Mouse (Mus musculus) kidney, postnatal 10 days (tissue): ENCODE results near the gene Fam183b.
"Not testable (repeated sequence)": the region's sequence is repeated elsewhere in the genome, so short reads cannot be mapped to it uniquely, and the experiment has no call there.

Source experiments
- DNase-seq: peaks from one replicate; pipeline ENCODE4 v3.0.0; 2021; ENCODE audit warnings: mixed read lengths

The Fam183b gene

GRCm38 (mm10) chr11:58801558-58802228 is at the start of gene Fam183b:
Gene Fam183b (minus strand): TSS chr11:58801960.
- no peak for DNase-seq

- DNase-seq: no peak
These were observed 48.0 kb upstream of the Fam183b start for GRCm38 (mm10) chr11:58849731-58850130.

GRCm38 (mm10) chr11:58847636-58848035 is 45.9 kb upstream of the Fam183b start:
- DNase-seq: no peak

GRCm38 (mm10) chr11:58846919-58847461 is 45.2 kb upstream of the Fam183b start, which contains the start of gene Gm12258:
Gene Gm12258 (plus strand): TSS chr11:58847158.
- DNase-seq: peak; percentile 87

- not testable (repeated sequence) for DNase-seq
These were observed 37.2 kb upstream of the Fam183b start, which contains the start of gene Olfr311 for GRCm38 (mm10) chr11:58838951-58839350. Gene Olfr311 (plus strand): TSS chr11:58839251.

- not testable (repeated sequence) for DNase-seq
These were observed 30.8 kb upstream of the Fam183b start for GRCm38 (mm10) chr11:58832541-58832940.

GRCm38 (mm10) chr11:58829764-58830163 is 28.0 kb upstream of the Fam183b start:
- no peak for DNase-seq

GRCm38 (mm10) chr11:58828937-58829336 is 27.2 kb upstream of the Fam183b start, which contains the start of gene Olfr312:
Gene Olfr312 (plus strand): TSS chr11:58829237.
- not testable (repeated sequence) for DNase-seq

- DNase-seq: no peak
These were observed 13.9 kb upstream of the Fam183b start for GRCm38 (mm10) chr11:58815676-58816075.

- DNase-seq: not testable (repeated sequence)
These were observed 12.9 kb upstream of the Fam183b start, which contains the start of gene Olfr313 for GRCm38 (mm10) chr11:58814700-58815099. Gene Olfr313 (plus strand): TSS chr11:58815000.

- DNase-seq: no peak
These were observed 10.2 kb upstream of the Fam183b start for GRCm38 (mm10) chr11:58812001-58812400.

GRCm38 (mm10) chr11:58804393-58804792 is 2.6 kb upstream of the Fam183b start:
- no peak for DNase-seq

- DNase-seq: no peak
These were observed 2.1 kb upstream of the Fam183b start for GRCm38 (mm10) chr11:58803871-58804270.

- no peak for DNase-seq
These were observed 2.0 kb downstream of the Fam183b start for GRCm38 (mm10) chr11:58799747-58800146.

- peak; percentile 10 for DNase-seq
These were observed 4.9 kb downstream of the Fam183b start for GRCm38 (mm10) chr11:58796850-58797249.

GRCm38 (mm10) chr11:58795856-58796255 is 5.9 kb downstream of the Fam183b start:
- DNase-seq: no peak

GRCm38 (mm10) chr11:58790646-58791045 is 11.1 kb downstream of the Fam183b start:
- no peak for DNase-seq

- no peak for DNase-seq
These were observed 11.7 kb downstream of the Fam183b start for GRCm38 (mm10) chr11:58790053-58790452.

GRCm38 (mm10) chr11:58789532-58789931 is 12.2 kb downstream of the Fam183b start:
- no peak for DNase-seq

- no peak for DNase-seq
These were observed 13.4 kb downstream of the Fam183b start for GRCm38 (mm10) chr11:58788346-58788745.

- no peak for DNase-seq
These were observed 14.1 kb downstream of the Fam183b start for GRCm38 (mm10) chr11:58787651-58788050.

- no peak for DNase-seq
These were observed 17.6 kb downstream of the Fam183b start for GRCm38 (mm10) chr11:58784182-58784581.

- DNase-seq: no peak
These were observed 19.2 kb downstream of the Fam183b start, which contains the start of gene Olfr314 for GRCm38 (mm10) chr11:58782480-58783089. Gene Olfr314 (plus strand): TSS chr11:58782952.

GRCm38 (mm10) chr11:58772888-58773287 is 28.9 kb downstream of the Fam183b start, which contains the start of gene Olfr315:
Gene Olfr315 (plus strand): TSS chr11:58773188.
- DNase-seq: no peak
